Mouse (Mus musculus) adrenal gland, adult 2 months (tissue): ENCODE data around the gene Rad51ap1. TPM values are rescaled to one million over a fixed set of nuclear protein-coding genes. Genes with fewer than 3 reads are reported as not detected.
A peak's percentile ranks its signal among the peaks of the same experiment; 100 is the strongest.

Source experiments
- DNase-seq: peaks from one replicate; pipeline ENCODE4 v3.0.0; 2021
- long read RNA-seq: library from polyadenylated mRNA; stranded (forward); transcript quantifications from one replicate; pipeline ENCODE4 v2.0.0, GENCODE M21; 2021
- polyA plus RNA-seq: library from polyadenylated mRNA; depleted of rRNA; stranded (reverse); fragments of >200 nt; gene quantifications from 2 replicates; pipeline ENCODE4 v1.2.3, GENCODE M21; 2012; rRNA removed
- total RNA-seq, 2 experiments: library from RNA; stranded (reverse); gene quantifications; 2 replicates each; pipeline ENCODE4 v1.2.3; 2021

The Rad51ap1 gene
- total RNA-seq (1 to 10 TPM in 1 of 2 experiments, under 1 TPM in 1; 0.59 to 1.3 TPM), polyA plus RNA-seq (0.59 and 1.1 TPM in 2 replicates)
- long read RNA-seq, result 0 reads

DNA sequence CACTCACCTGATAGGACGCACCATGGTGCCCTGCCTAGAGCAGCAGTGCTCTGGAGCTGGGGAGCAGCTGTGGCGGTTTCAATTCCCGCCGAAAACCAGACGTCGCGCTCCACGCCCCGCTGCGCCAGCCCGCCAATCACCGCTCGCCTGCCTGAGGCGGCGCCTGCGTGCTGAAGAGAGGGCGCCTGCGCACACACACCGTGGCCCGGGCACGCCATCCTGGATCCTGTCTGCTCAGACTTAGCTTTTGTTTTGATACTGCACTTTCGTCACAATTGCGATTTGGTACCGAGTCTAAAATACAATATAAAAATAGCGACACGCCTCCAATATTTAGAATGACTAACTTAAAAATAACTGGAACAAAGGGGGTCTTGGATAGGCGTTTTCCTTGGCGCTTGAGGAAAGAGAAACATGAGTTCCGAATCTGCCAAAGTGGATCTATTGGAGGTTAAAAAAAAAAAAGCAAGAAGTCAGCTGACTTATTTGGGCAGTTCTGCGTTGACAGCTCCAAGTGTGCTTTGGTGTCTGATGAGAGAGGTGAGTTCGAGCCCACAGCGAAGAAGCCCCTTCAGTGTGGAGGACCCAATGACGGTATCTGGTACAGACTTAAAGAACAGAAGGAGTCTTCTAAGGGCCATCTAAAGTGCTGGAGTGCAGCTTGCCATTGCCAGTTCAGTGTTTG, at the start of gene Rad51ap1, which contains the start of gene D6Wsu163e:
Gene Rad51ap1 (minus strand): TSS at position 101 of the 685 bp plus-strand sequence.
Gene D6Wsu163e (plus strand): TSS at position 476 of the 685 bp plus-strand sequence.
- peak; percentile 97 for DNase-seq

GRCm38 (mm10) chr6:126981539-126982234, 42.3 kb upstream of the Rad51ap1 start:
- no peak for DNase-seq

- DNase-seq, result no peak
Observed at GRCm38 (mm10) chr6:126966241-126967026, 27.0 kb upstream of the Rad51ap1 start.

GRCm38 (mm10) chr6:126963426-126963825, 24.0 kb upstream of the Rad51ap1 start:
- no peak for DNase-seq

- no peak for DNase-seq
Observed at GRCm38 (mm10) chr6:126962709-126963108, 23.3 kb upstream of the Rad51ap1 start.

- DNase-seq, result no peak
Observed at GRCm38 (mm10) chr6:126961371-126962018, 22.1 kb upstream of the Rad51ap1 start.

DNA sequence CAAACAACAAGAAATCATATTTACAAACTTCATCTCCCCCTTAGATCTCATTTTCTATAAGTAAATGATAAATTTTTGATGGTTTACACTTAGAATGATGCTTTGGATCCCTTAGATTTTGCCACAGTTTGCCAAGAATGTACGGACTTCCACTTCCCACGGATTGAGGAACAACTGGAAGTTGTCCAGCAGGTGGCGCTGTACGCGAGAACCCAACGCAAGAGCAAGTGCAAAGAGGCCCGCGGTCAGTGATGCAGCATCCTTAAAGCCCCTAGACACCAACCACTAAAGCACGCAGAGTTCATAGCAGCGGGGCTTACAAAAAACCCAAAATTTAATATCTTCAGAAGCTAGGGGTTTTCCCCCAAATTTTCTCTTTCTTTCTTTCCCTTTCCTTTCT, 16.3 kb upstream of the Rad51ap1 start:
- peak; percentile 51 for DNase-seq

DNA sequence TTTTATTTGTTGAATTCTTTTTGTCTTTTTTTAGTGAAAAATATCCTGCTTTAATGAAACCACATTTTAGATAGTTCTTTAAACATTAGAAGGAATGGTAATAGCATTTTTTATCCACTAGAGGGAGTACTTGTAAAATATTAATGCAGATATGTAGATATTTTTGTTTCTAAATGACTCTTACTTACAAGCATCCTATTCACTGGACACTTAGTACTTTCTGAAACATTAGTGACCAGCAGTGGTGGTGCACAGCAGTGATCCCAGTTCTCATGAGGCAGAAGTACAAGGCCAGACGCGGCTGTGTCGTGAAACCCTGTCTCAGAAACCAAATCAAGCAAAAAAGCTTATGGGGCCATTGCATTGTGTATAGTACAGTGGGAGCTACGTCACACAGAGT, 8.9 kb upstream of the Rad51ap1 start:
- no peak for DNase-seq

DNA sequence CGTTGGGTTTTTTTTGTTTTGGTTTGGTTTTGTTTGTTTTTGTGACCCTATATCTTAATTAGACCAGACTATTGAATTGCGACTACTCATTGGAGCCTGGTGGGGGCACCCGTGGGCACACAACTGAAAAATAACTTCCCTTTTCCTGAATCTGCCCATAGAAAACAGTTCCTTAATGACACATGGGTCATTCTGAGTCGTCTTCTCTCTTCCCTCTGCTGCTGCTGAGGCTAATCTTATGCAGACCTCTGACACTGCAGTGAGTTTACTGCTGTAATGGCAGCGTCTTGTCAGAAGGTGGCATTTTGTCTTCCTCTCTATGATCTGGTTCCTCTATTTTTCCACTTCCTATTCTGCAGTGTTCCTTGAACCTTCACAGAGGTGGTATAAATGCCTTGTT, 1.1 kb upstream of the Rad51ap1 start:
- no peak for DNase-seq

DNA sequence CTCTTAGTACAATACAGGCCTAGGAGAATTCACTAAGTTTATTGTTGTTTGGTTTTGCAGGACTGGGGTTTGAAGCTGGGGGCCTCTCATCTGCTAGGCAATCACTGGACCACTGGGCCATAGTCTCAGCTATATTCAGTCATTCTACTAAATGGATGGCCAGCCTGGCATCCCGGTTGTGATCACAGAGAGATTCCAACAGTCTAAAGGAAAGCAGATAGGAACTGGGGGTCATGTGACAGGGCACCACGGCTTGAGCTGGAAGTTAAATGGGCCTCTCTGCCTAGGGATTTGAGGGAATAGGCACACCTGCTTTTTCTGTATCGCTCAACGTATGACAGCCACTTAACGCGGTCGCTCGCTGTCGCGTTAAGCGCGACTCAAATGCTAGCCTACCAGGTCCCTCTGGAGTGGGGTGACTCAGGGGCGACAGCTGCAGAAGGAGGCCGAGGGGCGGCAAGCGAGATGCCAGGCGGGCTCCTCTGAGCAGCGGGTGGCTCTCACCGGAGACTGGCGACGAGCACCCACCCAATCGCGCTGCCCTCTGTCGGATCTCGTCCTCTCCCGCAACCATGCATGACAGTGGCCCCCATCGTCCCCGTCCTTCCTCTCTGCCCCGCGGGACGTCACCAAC, 417 bp downstream of the Rad51ap1 start:
- no peak for DNase-seq

DNA sequence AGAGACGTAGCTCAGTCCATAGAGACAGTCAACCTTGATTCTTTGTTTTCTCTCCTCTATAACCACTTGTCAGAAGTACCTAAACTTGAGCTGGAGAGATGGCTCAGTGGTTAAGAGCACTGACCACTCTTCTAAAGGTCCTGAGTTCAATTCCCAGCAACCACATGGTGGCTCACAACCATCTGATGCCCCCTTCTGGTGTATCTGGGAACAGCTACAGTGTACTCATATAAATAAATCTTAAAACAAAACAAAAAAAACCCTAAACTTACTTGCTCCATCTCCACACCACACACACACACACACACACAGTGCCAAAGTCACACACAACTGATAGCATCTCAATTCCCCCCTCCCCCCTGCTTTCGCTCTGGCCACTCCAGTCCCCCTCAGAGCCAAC, 1.3 kb downstream of the Rad51ap1 start:
- DNase-seq, result no peak

- no peak for DNase-seq
Observed at GRCm38 (mm10) chr6:126932896-126933295, 6.5 kb downstream of the Rad51ap1 start.

GRCm38 (mm10) chr6:126921111-126921881, 18.1 kb downstream of the Rad51ap1 start, which contains the start of gene Dyrk4:
Dyrk4 (minus strand) TSS chr6:126921839.
- DNase-seq, result no peak

DNA sequence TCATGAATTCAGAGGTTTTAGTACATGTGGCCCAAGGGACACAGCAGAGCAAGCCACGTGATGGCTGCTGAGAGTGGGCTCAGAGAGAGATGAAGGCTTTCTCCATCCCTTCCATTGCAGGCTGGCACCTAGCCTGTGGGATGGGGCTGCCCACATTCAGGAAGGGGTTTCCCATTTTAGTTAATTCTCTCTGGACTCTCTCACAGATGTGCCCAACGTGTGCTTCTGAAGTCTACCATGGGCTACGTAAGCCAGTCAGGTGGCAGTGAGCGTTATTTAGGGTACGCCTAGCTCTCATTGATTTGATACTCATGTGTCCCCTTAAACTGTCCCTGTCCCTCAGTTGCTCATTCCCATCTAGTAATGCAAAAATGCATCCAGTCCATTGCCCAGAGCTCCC, 24.5 kb downstream of the Rad51ap1 start:
- DNase-seq, result no peak

GRCm38 (mm10) chr6:126910727-126911126, 28.7 kb downstream of the Rad51ap1 start:
- DNase-seq, result no peak

DNA sequence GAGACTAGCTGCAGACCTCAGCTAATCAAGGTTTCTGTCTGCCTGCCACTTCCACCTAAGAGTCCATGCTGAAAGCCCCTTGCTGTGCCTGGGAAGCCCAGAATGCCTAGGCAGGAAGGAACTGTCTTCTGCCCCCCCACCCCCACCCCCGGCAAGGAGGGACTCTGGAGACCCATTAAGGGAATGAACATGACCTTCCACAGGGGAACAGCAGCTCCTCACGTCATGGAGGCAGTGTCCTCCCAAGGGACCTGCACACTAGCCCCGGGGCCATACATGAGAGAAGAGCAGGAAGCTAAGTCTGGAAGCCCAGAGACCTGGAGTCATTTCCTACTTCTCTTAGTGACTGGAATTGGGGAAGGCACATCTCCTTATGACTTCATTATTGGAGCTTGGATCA, 31.5 kb downstream of the Rad51ap1 start:
- DNase-seq, result no peak

GRCm38 (mm10) chr6:126907378-126907777, 32.0 kb downstream of the Rad51ap1 start:
- no peak for DNase-seq

GRCm38 (mm10) chr6:126877118-126877517, 62.3 kb downstream of the Rad51ap1 start:
- DNase-seq, result no peak
